Mouse (Mus musculus) hindbrain, embryonic 13.5 days (tissue): ENCODE measurements at regions not wholly inside any gene's neighbourhood (a gene's known extent, or its start where the extent isn't known, plus 50 kb on each side); places are given as distances from the start of the nearest gene placed in this dataset.

Source experiments
- ATAC-seq: fragments of 200-750 bp; cut with Nextera tagmentation; 2 replicates; pipeline ENCODE4 v1.8.0; 2017; ENCODE audit warnings: moderate TSS enrichment; ENCODE audit not compliant: low FRiP score
- H3K27ac ChIP-seq: fragments of 300-500 bp; sonication (generic); 2 replicates; pipeline ENCODE4 v1.5.1; 2015; ENCODE audit warnings: inconsistent platforms, mild to moderate bottlenecking, moderate library complexity
- H3K27me3 ChIP-seq: fragments of 300-500 bp; sonication (generic); 2 replicates; pipeline ENCODE4 v1.6.1; 2015; ENCODE audit warnings: mild to moderate bottlenecking, inconsistent platforms
- H3K36me3 ChIP-seq: fragments of 300-500 bp; sonication (generic); 2 replicates; pipeline ENCODE4 v1.6.1; 2015; ENCODE audit warnings: mild to moderate bottlenecking, inconsistent platforms
- H3K4me1 ChIP-seq: fragments of 300-500 bp; sonication (generic); replicated peaks from 2 replicates; pipeline ENCODE4 v1.6.1; 2015; ENCODE audit warnings: inconsistent platforms
- H3K4me2 ChIP-seq: fragments of 300-500 bp; sonication (generic); 2 replicates; pipeline ENCODE4 v1.6.1; 2015; ENCODE audit warnings: inconsistent platforms, mild to moderate bottlenecking, moderate library complexity
- H3K4me3 ChIP-seq: fragments of 300-500 bp; sonication (generic); 2 replicates; pipeline ENCODE4 v1.5.1; 2015; ENCODE audit warnings: mild to moderate bottlenecking, inconsistent platforms
- H3K9ac ChIP-seq: fragments of 300-500 bp; sonication (generic); 2 replicates; pipeline ENCODE4 v1.6.1; 2015; ENCODE audit warnings: mild to moderate bottlenecking, inconsistent platforms
- H3K9me3 ChIP-seq: fragments of 300-500 bp; sonication (generic); 2 replicates; pipeline ENCODE4 v1.6.1; 2016; ENCODE audit warnings: inconsistent platforms
- WGBS: fragments of 180-500 bp; shearing (Covaris S2); methylation state at CpG from one replicate; pipeline ENCODE4 v1.1.7; 2015; 5-methylcytosine and 5-hydroxymethylcytosine counted together

DNA sequence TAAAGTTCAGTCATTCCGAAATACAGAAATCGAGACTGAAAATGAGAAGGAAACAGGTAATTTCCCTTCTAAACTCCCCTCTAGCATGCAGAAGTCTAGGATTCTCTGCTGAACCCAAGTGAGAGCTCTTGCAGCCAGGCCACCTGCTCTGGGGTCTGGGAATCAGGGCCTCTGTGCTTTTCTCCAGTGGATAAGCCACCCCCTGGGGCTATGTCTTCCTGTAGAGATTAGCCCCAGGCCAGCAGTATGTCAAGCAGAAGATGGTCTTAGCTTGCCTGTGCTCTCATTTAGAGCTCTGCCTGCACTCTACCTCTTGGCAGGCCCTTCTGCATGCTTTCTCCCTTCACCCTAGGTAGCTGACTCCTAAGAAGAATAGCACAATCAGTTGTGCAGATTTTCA lies 56.2 kb upstream of the Gramd1b start:
- Histone ChIP-seq H3K4me3 (no peak overlapping the region), H3K9me3 (no peaks in the 10 kb centered on the region), H3K27ac (no peak overlapping the region), H3K9ac (no peak overlapping the region), H3K4me2 (no peak overlapping the region), H3K36me3 (no peaks in the 10 kb centered on the region), H3K4me1 (0 out of 2 replicates have a peak, but pooled peaks cover 3% of the 10 kb centered on the region), H3K27me3 (no peaks in the 10 kb centered on the region)
- ATAC-seq: no peak
- 88% methylated on average over 2 of the region's 2 CpGs for WGBS

DNA sequence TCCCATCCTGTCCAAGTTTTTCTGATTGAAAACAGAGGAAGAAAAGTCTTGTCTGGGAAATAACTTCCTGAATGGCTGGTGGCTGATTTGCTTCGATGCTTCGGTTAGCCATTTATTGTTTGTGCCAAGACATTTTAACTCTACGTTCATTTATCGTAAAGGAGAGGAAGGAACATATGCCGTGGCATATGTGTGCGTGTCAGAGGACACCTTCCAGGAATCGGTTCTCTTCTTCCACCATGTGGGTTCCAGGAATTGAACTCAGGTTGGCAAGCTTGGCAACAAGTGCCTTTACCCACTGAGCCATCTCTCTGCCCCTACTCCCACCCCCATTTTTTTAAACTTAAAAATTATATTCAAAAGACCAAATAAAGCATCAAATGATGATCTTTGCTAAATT lies 55.4 kb upstream of the Gramd1b start:
- ATAC-seq: no peak
- WGBS: 92% methylated on average over 7 of the region's 7 CpGs
- no peaks in the 10 kb centered on the region for H3K36me3 ChIP-seq
- H3K27ac ChIP-seq: no peak overlapping the region
- 0 out of 2 replicates have a peak, but pooled peaks cover 3% of the 10 kb centered on the region for H3K4me1 ChIP-seq
- H3K27me3 ChIP-seq: no peaks in the 10 kb centered on the region
- H3K9ac ChIP-seq: no peak overlapping the region
- H3K4me3 ChIP-seq: no peak overlapping the region
- no peaks in the 10 kb centered on the region for H3K9me3 ChIP-seq
- H3K4me2 ChIP-seq: no peak overlapping the region

DNA sequence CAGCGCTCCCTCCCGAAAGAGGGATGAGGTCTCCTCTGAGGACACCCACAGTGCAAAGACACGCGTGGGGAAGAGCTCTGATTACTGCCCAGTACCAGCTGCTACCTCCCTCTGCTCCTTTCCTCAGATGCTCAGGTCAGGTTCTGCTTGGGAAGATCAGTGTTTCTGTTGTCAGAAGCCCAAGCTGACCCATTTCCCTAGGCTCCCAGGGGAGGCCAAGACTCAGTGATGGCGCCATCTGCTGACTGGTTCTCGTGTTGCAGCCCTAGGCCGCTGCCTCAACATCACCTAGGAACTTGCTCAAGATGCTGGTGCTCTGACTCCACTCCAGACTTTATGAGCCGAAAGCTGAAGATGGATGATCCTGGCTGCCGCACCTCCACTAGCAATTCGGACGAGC lies 52.4 kb upstream of the Gramd1b start:
- no peak overlapping the region for H3K4me3 ChIP-seq
- H3K27ac ChIP-seq: no peak overlapping the region
- H3K9ac ChIP-seq: no peak overlapping the region
- WGBS: 51% methylated on average over 11 of the region's 11 CpGs
- H3K4me2 ChIP-seq: no peak overlapping the region
- H3K9me3 ChIP-seq: no peaks in the 10 kb centered on the region
- H3K27me3 ChIP-seq: no peaks in the 10 kb centered on the region
- H3K36me3 ChIP-seq: no peaks in the 10 kb centered on the region
- H3K4me1 ChIP-seq: 0 out of 2 replicates have a peak, but pooled peaks cover 3% of the 10 kb centered on the region
- no peak; the same call in 1 of the 2 replicates for ATAC-seq

DNA sequence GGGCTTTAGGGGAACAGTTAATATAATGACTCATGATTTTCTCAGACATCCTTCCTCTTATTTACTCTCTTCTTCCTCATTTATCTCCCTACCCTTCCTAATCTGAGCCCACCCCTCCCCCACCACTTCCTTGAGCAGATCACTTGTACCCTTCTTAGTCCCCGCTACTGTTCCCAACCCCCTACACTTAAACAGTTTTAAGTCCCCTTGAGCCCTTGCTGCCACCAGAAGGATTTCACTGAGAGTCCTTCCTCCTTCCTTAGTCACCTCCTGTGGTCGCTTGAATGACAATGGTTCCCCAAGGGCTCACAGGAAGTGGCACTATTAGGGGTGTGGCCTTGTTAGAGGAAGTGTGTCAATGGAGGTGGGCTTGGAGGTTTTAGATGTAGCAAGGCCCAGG lies 50.7 kb upstream of the Gramd1b start:
- Histone ChIP-seq H3K9me3 (no peaks in the 10 kb centered on the region), H3K9ac (no peak overlapping the region), H3K27me3 (no peaks in the 10 kb centered on the region), H3K27ac (no peak overlapping the region), H3K4me3 (no peak overlapping the region), H3K36me3 (no peaks in the 10 kb centered on the region), H3K4me1 (0 out of 2 replicates have a peak, but pooled peaks cover 3% of the 10 kb centered on the region), H3K4me2 (no peak overlapping the region)
- ATAC-seq: no peak
- WGBS: 85% methylated on average over 2 of the region's 2 CpGs
